Mouse (Mus musculus): ENCODE results near the gene Pex7.

DNA sequence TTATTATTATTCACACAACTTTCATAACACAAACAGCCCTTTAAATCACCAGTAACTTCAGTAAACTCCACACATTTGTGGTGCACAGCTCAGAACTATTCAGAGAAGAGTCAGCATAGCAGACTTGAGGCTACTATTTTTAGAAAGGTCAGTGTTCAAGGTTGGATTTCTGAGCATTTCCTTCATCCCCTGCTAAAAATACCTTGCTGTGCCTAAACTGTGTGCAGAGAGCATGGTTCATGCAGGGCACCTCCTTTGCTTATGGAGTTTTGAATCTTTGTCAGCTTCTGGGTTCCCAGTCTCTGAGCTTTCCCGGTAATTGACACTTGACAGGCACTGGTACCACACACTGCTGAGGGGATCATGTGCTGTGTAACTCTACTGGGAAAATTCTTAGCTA is 20.7 kb upstream of the Pex7 start:
- TF ChIP-seq POLR2A (IDR thresholded peaks at IDR 0.05; ENCODE audit: insufficient read depth, low read length) (no peak), CTCF (IDR thresholded peaks at IDR 0.05; ENCODE audit: low read depth, low read length) (no peak)

All from ES-Bruce4 (cell line).